Mouse (Mus musculus): ENCODE measurements around the gene Rora.

GRCm38 (mm10) chr9:68760876-68761275 is 107.3 kb downstream of the Rora start:
- no peak for TF ChIP-seq POLR2A (IDR thresholded peaks at IDR 0.05; ENCODE audit: control insufficient read depth, low read depth, low read length)
- no peak for TF ChIP-seq CTCF (IDR thresholded peaks at IDR 0.05; ENCODE audit: control insufficient read depth, insufficient read depth, insufficient replicate concordance, low read depth, low read length)
